Mouse (Mus musculus): ENCODE measurements at regions not wholly inside any gene's neighbourhood (a gene's known extent, or its start where the extent isn't known, plus 50 kb on each side); places are given as distances from the start of the nearest gene placed in this dataset.
A peak's percentile ranks its signal among the peaks of the same experiment; 100 is the strongest.

GRCm38 (mm10) chr17:88297520-88297919, 143.0 kb upstream of the Foxn2 start:
- DNase-seq, result no peak

GRCm38 (mm10) chr17:88303991-88304390, 136.5 kb upstream of the Foxn2 start:
- peak in 1 of 2 experiments; percentile 45 for DNase-seq
- intact Hi-C loops (cut with DNase I), result loop anchor here (2.0 kb wide), 1 partner anchor 47 kb away; no protein-coding TSS in a partner anchor

More at GRCm38 (mm10) chr17:88297520-88297919, 143.0 kb upstream of the Foxn2 start:
- intact Hi-C loops (cut with DNase I), result no loop called here

- intact Hi-C loops (cut with DNase I), result loop anchor here (2.0 kb wide), 1 partner anchor 48 kb away; no protein-coding TSS in a partner anchor
- no peak for DNase-seq
These were observed 135.3 kb upstream of the Foxn2 start for GRCm38 (mm10) chr17:88305165-88305564.

- no peak for DNase-seq
- intact Hi-C loops (cut with DNase I), result no loop called here
These were observed 134.2 kb upstream of the Foxn2 start for GRCm38 (mm10) chr17:88306325-88306724.

- no peak for DNase-seq
- intact Hi-C loops (cut with DNase I), result no loop called here
These were observed 133.4 kb upstream of the Foxn2 start for GRCm38 (mm10) chr17:88307082-88307481.

- no peak for DNase-seq
- intact Hi-C loops (cut with DNase I), result no loop called here
These were observed 132.7 kb upstream of the Foxn2 start for GRCm38 (mm10) chr17:88307826-88308225.

GRCm38 (mm10) chr17:88312876-88313275, 127.6 kb upstream of the Foxn2 start:
- DNase-seq, result no peak
- intact Hi-C loops (cut with DNase I), result no loop called here

- intact Hi-C loops (cut with DNase I), result loop anchor here (5.0 kb wide), 1 partner anchor 34 kb away; no protein-coding TSS in a partner anchor
- DNase-seq, result no peak
These were observed 124.1 kb upstream of the Foxn2 start for GRCm38 (mm10) chr17:88316213-88316967.

GRCm38 (mm10) chr17:88317311-88317710, 123.2 kb upstream of the Foxn2 start:
- DNase-seq, result no peak
- intact Hi-C loops (cut with DNase I), result loop anchor here (5.0 kb wide), 1 partner anchor 35 kb away; no protein-coding TSS in a partner anchor

- DNase-seq, result no peak
- intact Hi-C loops (cut with DNase I), result loop anchor here (5.0 kb wide), 1 partner anchor 36 kb away; no protein-coding TSS in a partner anchor
These were observed 122.7 kb upstream of the Foxn2 start for GRCm38 (mm10) chr17:88317806-88318205.

- intact Hi-C loops (cut with DNase I), result loop anchor here (5.0 kb wide), 1 partner anchor 36 kb away; no protein-coding TSS in a partner anchor
These were observed 122.2 kb upstream of the Foxn2 start for GRCm38 (mm10) chr17:88318207-88318791.

GRCm38 (mm10) chr17:88318936-88319335, 121.6 kb upstream of the Foxn2 start:
- DNase-seq, result no peak
- intact Hi-C loops (cut with DNase I), result loop anchor here (5.0 kb wide), 1 partner anchor 37 kb away; no protein-coding TSS in a partner anchor

More at GRCm38 (mm10) chr17:88318207-88318791, 122.2 kb upstream of the Foxn2 start:
- no peak for DNase-seq

- intact Hi-C loops (cut with DNase I), result no loop called here
- DNase-seq, result no peak
These were observed 119.8 kb upstream of the Foxn2 start for GRCm38 (mm10) chr17:88320686-88321085.

GRCm38 (mm10) chr17:88325326-88325909, 115.1 kb upstream of the Foxn2 start:
- intact Hi-C loops (cut with DNase I), result loop anchor here (5.0 kb wide), 1 partner anchor 187 kb away; no protein-coding TSS in a partner anchor

GRCm38 (mm10) chr17:88325910-88326739, 114.4 kb upstream of the Foxn2 start:
- DNase-seq, result no peak
- intact Hi-C loops (cut with DNase I), result loop anchor here (5.0 kb wide), 1 partner anchor 186 kb away; no protein-coding TSS in a partner anchor

More at GRCm38 (mm10) chr17:88325326-88325909, 115.1 kb upstream of the Foxn2 start:
- DNase-seq, result no peak

GRCm38 (mm10) chr17:88326740-88327123, 113.8 kb upstream of the Foxn2 start:
- intact Hi-C loops (cut with DNase I), result loop anchor here (5.0 kb wide), 1 partner anchor 186 kb away; no protein-coding TSS in a partner anchor
- no peak for DNase-seq

GRCm38 (mm10) chr17:88327791-88328190, 112.7 kb upstream of the Foxn2 start:
- intact Hi-C loops (cut with DNase I), result loop anchor here (5.0 kb wide), 1 partner anchor 185 kb away; no protein-coding TSS in a partner anchor
- DNase-seq, result no peak

- no peak for DNase-seq
- intact Hi-C loops (cut with DNase I), result loop anchor here (5.0 kb wide), 1 partner anchor 183 kb away; no protein-coding TSS in a partner anchor
These were observed 111.7 kb upstream of the Foxn2 start for GRCm38 (mm10) chr17:88328807-88329206.

GRCm38 (mm10) chr17:88329715-88330114, 110.8 kb upstream of the Foxn2 start:
- intact Hi-C loops (cut with DNase I), result loop anchor here (5.0 kb wide), 2 partner anchors 113 to 183 kb away; partner anchors contain the start of gene Foxn2
- peak; percentile 43 to 79 for DNase-seq

GRCm38 (mm10) chr17:88330129-88330528, 110.4 kb upstream of the Foxn2 start:
- intact Hi-C loops (cut with DNase I), result loop anchor here (5.0 kb wide), 1 partner anchor 112 kb away; the partner anchor contains the start of gene Foxn2
- DNase-seq, result no peak
